Comparison of ENCODE assay signal across 13 mouse cellular contexts in the genomic region with DNA sequence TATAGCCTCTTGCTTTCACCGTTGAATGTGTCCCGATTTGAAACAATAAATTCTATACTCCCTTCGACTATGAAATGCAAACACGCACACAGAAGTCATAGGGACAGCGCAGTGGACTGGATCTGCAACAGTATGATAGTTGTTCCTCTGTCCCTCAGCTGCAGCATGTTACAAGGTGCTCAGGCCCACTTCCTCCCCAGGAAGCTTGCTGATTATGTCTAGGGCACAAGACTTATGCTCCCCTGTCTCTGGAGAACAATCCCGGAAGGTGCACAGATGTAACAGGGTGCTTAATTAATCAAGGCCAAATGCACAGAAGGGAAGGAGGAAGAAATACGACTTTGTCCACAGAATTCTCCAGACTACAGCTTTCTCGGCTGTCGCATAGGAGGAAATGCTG.
"Had no signal": no experiment of that assay in that cellular context is flagged by ENCODE, and none has a peak within 500 bp of the region (broad histone marks: within the 10 kb centered on the region; RNA-seq: fewer than 3 reads in every experiment).

No protein-coding gene starts in this region.

- ATAC-seq: intestine, embryonic 16.5 days; liver, postnatal 0 days; lung, postnatal 0 days; midbrain, embryonic 15.5 days had no signal

- H3K36me3 ChIP-seq: limb, embryonic 15.5 days; midbrain, embryonic 12.5 days; midbrain, embryonic 15.5 days had no signal

- H3K4me2 ChIP-seq: limb, embryonic 15.5 days; liver, embryonic 11.5 days; lung, embryonic 14.5 days; midbrain, embryonic 12.5 days; midbrain, embryonic 15.5 days had no signal

- H3K27ac ChIP-seq: limb, embryonic 15.5 days; liver, embryonic 14.5 days; macrophage; midbrain, embryonic 12.5 days; midbrain, embryonic 15.5 days had no signal

- H3K27me3 ChIP-seq: limb, embryonic 15.5 days; midbrain, embryonic 12.5 days; midbrain, embryonic 15.5 days had no signal

- DNase-seq: kidney, postnatal 10 days; left cerebral cortex, postnatal 4 days; liver, postnatal 0 days; thymus, postnatal 25 days had no signal

- H3K4me3 ChIP-seq: limb, embryonic 15.5 days; midbrain, embryonic 12.5 days; midbrain, embryonic 15.5 days had no signal

- H3K9me3 ChIP-seq: limb, embryonic 15.5 days; midbrain, embryonic 12.5 days; midbrain, embryonic 15.5 days had no signal

- H3K9ac ChIP-seq: limb, embryonic 15.5 days; liver, embryonic 14.5 days; liver, postnatal 0 days; lung, embryonic 14.5 days; midbrain, embryonic 12.5 days; midbrain, embryonic 15.5 days had no signal

- H3K4me1 ChIP-seq: midbrain, embryonic 12.5 days; midbrain, embryonic 15.5 days had no signal
